Mouse (Mus musculus): ENCODE data around the gene Palmd. TPM values are rescaled to one million over a fixed set of nuclear protein-coding genes. Genes with fewer than 3 reads are reported as not detected.
A peak's percentile ranks its signal among the peaks of the same experiment; 100 is the strongest.

Palmd gene
- polyA plus RNA-seq, 1 experiment from 2014 or later = 2.9 TPM

DNA sequence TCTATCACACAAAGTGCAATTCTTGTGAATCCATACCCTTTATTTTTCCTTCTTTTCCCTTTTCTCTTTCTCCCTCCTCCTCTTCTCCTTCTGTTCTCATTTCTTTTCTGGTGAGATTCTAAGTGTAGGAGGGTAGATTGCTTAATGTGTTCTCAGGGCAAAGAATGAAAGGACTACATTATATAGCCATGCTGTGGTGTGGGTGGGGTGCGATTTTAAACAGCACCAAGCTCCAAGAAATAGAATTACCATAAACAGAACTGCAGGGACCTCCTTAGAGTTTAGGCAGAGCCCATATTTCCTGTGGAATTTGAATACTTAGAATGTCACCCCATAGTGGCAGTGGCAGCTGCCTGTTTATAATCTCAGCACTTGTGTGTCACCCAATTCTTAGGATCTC is 17.0 kb upstream of the Palmd start:
- Histone ChIP-seq H3K9me3 (ENCODE audit: control insufficient read depth, low read length) (no peaks in the 10 kb centered on the region), H3K27ac (ENCODE audit: low read length) (no peak overlapping the region), H3K4me3 (ENCODE audit: low read length) (no peak overlapping the region), H3K4me1 (ENCODE audit: control insufficient read depth, insufficient read depth, low read length) (no peaks in the 10 kb centered on the region), H3K36me3 (ENCODE audit: control insufficient read depth, insufficient read depth, low read length) (no peaks in the 10 kb centered on the region), H3K4me2 (ENCODE audit: low read depth, low read length) (no peak overlapping the region), H3K9ac (ENCODE audit: low read depth, low read length) (no peak overlapping the region), H3K27me3 (replicated peaks; ENCODE audit: control insufficient read depth, insufficient read depth, low read length) (no peaks in the 10 kb centered on the region)
- ATAC-seq = no peak
- WGBS = 53% methylated on average over 1 of the region's 1 CpGs

DNA sequence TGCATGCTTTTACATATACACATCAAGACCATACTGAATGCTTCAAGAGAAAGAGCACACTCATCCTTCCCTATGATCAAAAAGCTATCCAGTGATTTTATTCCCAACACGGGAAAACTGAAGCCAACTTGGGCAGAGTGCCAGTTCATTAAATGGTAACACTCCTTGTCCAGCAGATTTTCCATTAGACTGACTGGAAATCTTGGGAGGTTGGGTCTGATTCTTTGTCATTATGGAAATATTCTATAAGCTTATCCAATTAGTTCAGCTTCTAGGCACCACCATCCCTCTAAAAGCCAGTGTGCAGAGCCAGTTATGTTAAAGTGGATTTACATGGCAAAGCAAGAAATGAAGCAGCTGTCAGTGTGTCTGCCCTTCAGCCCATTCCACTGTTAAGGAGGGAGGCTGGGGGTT is 16.3 kb upstream of the Palmd start:
- H3K4me1 ChIP-seq (ENCODE audit: control insufficient read depth, insufficient read depth, low read length) = no peaks in the 10 kb centered on the region

DNA sequence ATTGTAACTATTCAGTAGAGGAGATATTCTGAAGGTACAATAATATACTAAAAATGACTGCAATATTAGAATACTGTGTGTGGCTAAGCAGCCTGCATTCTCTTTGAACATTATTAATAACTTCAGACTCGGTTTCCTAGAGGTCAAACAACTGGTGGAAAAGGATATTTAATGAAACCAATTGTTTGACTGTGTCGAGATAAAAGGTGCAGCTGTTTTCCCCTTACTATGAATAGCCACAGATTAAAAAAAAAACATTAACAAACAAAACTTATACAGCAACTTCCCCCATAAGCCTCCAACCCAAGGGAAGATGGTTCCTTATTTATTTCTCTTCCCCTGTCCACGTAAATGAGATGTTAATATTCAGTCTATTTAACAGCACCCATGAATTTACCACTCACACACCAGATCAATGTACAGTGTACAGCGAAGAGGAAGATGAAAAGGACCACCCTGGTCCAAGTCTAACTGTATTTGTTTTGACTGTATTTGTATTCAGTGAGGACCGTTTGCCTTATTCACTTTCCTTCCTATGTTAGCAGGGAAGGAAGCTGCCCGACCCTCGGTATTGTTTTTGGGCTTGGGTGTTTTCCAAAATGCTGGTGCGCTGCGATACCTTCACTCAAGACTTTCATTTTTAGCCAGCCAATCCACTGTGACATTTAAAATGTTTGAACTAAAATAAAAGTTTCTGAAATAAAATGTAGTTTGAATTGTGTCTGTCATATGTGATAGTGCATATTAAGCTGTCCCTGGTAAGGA is 13.2 kb upstream of the Palmd start:
- H3K27ac ChIP-seq (ENCODE audit: low read length) = no peak overlapping the region
- H3K4me1 ChIP-seq (ENCODE audit: control insufficient read depth, insufficient read depth, low read length) = no peaks in the 10 kb centered on the region
- no peaks in the 10 kb centered on the region for H3K9me3 ChIP-seq (ENCODE audit: control insufficient read depth, low read length)
- ATAC-seq = no peak
- no peaks in the 10 kb centered on the region for H3K27me3 ChIP-seq (replicated peaks; ENCODE audit: control insufficient read depth, insufficient read depth, low read length)
- H3K4me2 ChIP-seq (ENCODE audit: low read depth, low read length) = no peak overlapping the region
- no peaks in the 10 kb centered on the region for H3K36me3 ChIP-seq (ENCODE audit: control insufficient read depth, insufficient read depth, low read length)
- H3K9ac ChIP-seq (ENCODE audit: low read depth, low read length) = no peak overlapping the region
- no peak overlapping the region for H3K4me3 ChIP-seq (ENCODE audit: low read length)
- WGBS = 70% methylated on average over 9 of the region's 9 CpGs

More for the DNA sequence above, 16.3 kb upstream of the Palmd start:
- no peak for ATAC-seq
- no peaks in the 10 kb centered on the region for H3K27me3 ChIP-seq (replicated peaks; ENCODE audit: control insufficient read depth, insufficient read depth, low read length)
- no peaks in the 10 kb centered on the region for H3K9me3 ChIP-seq (ENCODE audit: control insufficient read depth, low read length)
- 35% methylated on average over 1 of the region's 1 CpGs for whole genome bisulfite sequencing
- H3K36me3 ChIP-seq (ENCODE audit: control insufficient read depth, insufficient read depth, low read length) = no peaks in the 10 kb centered on the region
- H3K4me3 ChIP-seq (ENCODE audit: low read length) = no peak overlapping the region
- no peak overlapping the region for H3K4me2 ChIP-seq (ENCODE audit: low read depth, low read length)
- no peak overlapping the region for H3K9ac ChIP-seq (ENCODE audit: low read depth, low read length)
- H3K27ac ChIP-seq (ENCODE audit: low read length) = no peak overlapping the region

DNA sequence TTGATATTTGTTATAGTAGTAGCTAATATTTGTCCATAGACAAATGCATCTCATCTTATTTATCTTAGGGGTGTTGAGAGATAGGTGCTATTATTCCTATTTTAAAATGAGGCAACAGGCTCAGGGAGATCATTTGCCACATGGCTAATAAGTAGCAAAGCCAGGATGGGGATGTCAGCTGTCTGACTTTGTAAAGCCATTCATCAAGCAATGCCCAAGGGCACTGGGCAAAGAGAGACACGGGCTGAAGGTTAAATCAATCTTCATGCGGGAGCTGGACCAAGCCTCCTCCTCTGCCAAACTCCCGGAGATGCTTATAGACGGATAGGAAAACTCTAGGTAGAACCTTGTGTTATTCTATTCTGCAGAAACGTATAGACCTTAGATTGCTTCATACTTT is 999 bp upstream of the Palmd start:
- ATAC-seq = no peak
- Histone ChIP-seq H3K36me3 (ENCODE audit: control insufficient read depth, insufficient read depth, low read length) (no peaks in the 10 kb centered on the region), H3K9me3 (ENCODE audit: control insufficient read depth, low read length) (no peaks in the 10 kb centered on the region), H3K4me1 (ENCODE audit: control insufficient read depth, insufficient read depth, low read length) (peaks cover 5% of the 10 kb centered on the region; the same call in 1 of the 2 replicates), H3K9ac (ENCODE audit: low read depth, low read length) (no peak overlapping the region), H3K4me3 (ENCODE audit: low read length) (no peak overlapping the region), H3K27ac (ENCODE audit: low read length) (no peak overlapping the region), H3K27me3 (replicated peaks; ENCODE audit: control insufficient read depth, insufficient read depth, low read length) (no peaks in the 10 kb centered on the region), H3K4me2 (ENCODE audit: low read depth, low read length) (no peak overlapping the region)
- WGBS = 60% methylated on average over 5 of the region's 5 CpGs

DNA sequence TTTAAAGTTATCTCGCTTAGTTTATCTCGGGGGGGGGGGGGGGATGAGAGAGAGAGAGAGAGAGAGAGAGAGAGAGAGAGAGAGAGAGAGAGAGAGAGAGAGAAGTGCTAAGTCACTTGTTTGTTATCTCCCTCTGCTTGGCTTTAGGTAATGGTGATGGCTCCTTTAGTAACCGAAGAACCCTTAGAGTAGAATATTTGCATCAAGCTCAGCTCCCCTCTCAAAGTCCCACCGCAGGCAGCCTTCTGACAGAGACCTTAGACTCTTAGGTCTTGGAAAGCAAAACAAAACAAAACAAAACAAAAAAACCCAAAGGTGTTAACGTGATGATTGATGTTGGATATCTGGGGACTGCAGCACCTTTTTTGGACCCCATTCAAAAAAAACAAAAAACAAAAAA is 216 bp upstream of the Palmd start:
- no peak overlapping the region for H3K27ac ChIP-seq (ENCODE audit: low read length)
- H3K9me3 ChIP-seq (ENCODE audit: control insufficient read depth, low read length) = no peaks in the 10 kb centered on the region
- 0 out of 2 replicates have a peak overlapping the region, but pooled peaks have one; percentile 52 for H3K9ac ChIP-seq (ENCODE audit: low read depth, low read length)
- H3K4me2 ChIP-seq (ENCODE audit: low read depth, low read length) = peak overlapping the region; percentile 51; the same call in 1 of the 2 replicates
- H3K27me3 ChIP-seq (replicated peaks; ENCODE audit: control insufficient read depth, insufficient read depth, low read length) = no peaks in the 10 kb centered on the region
- no peaks in the 10 kb centered on the region for H3K36me3 ChIP-seq (ENCODE audit: control insufficient read depth, insufficient read depth, low read length)
- WGBS = 15% methylated on average over 5 of the region's 5 CpGs
- H3K4me3 ChIP-seq (ENCODE audit: low read length) = peak overlapping the region; percentile 40
- peaks cover 5% of the 10 kb centered on the region; the same call in 1 of the 2 replicates for H3K4me1 ChIP-seq (ENCODE audit: control insufficient read depth, insufficient read depth, low read length)
- ATAC-seq = no peak

DNA sequence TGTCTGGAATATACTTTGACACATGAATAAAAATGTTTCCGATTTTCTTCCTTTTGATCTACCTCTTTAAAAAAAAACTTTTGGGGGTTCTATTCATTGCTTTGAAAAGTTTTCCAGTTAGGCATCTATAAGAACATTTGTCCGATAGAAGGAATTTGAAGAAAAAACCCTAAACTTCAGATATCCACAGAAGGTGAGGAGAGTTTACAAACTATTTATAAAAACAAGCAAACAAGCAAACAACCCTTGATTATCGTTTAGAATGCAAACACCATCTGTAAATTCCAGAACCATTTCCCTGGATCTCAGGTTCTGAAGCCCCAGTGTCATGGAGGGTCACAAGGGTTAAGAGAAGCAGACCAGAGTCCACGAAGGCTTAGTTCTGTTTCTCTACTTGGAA is 820 bp downstream of the Palmd start, which contains the start of gene 4930455H04Rik:
Gene 4930455H04Rik (plus strand): TSS at position 301 of the 400 bp plus-strand sequence.
- no peaks in the 10 kb centered on the region for H3K27me3 ChIP-seq (replicated peaks; ENCODE audit: control insufficient read depth, insufficient read depth, low read length)
- 63% methylated on average over 4 of the region's 4 CpGs for WGBS
- H3K27ac ChIP-seq (ENCODE audit: low read length) = no peak within 1 kb of the TSS
- peak within 1 kb of the TSS; percentile 40 for H3K4me3 ChIP-seq (ENCODE audit: low read length)
- H3K36me3 ChIP-seq (ENCODE audit: control insufficient read depth, insufficient read depth, low read length) = no peaks in the 10 kb centered on the region
- H3K4me2 ChIP-seq (ENCODE audit: low read depth, low read length) = peak within 1 kb of the TSS; percentile 51
- 0 out of 2 replicates have a peak, but pooled peaks have one; percentile 31 for ATAC-seq
- H3K9me3 ChIP-seq (ENCODE audit: control insufficient read depth, low read length) = no peaks in the 10 kb centered on the region
- H3K9ac ChIP-seq (ENCODE audit: low read depth, low read length) = peak within 1 kb of the TSS; percentile 52
- H3K4me1 ChIP-seq (ENCODE audit: control insufficient read depth, insufficient read depth, low read length) = peaks cover 5% of the 10 kb centered on the region; the same call in 1 of the 2 replicates

DNA sequence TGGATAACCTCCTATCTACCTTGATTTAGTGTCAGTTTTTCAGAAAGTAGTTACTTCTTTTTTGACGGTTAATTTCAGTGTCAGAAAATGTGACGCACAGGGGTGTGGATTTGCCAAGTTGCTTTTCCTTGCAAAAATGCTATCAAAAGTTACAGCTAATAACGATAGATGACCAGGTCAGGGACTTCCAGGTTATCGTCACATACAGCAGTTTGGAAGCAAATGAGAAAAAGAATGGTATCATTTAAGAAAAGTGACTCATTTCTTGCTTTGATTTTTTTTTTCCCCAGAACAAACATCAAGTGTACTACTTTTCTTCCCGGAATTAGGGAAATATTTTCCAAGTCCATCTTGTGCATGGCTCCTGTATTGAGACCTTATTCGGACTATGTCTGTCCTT is 1.4 kb downstream of the Palmd start:
- H3K36me3 ChIP-seq (ENCODE audit: control insufficient read depth, insufficient read depth, low read length) = no peaks in the 10 kb centered on the region
- no peaks in the 10 kb centered on the region for H3K27me3 ChIP-seq (replicated peaks; ENCODE audit: control insufficient read depth, insufficient read depth, low read length)
- ATAC-seq = no peak
- H3K4me1 ChIP-seq (ENCODE audit: control insufficient read depth, insufficient read depth, low read length) = peaks cover 5% of the 10 kb centered on the region; the same call in 1 of the 2 replicates
- no peak overlapping the region for H3K27ac ChIP-seq (ENCODE audit: low read length)
- no peaks in the 10 kb centered on the region for H3K9me3 ChIP-seq (ENCODE audit: control insufficient read depth, low read length)
- H3K4me3 ChIP-seq (ENCODE audit: low read length) = no peak overlapping the region
- no peak overlapping the region for H3K4me2 ChIP-seq (ENCODE audit: low read depth, low read length)
- WGBS = 87% methylated on average over 6 of the region's 6 CpGs
- no peak overlapping the region for H3K9ac ChIP-seq (ENCODE audit: low read depth, low read length)

DNA sequence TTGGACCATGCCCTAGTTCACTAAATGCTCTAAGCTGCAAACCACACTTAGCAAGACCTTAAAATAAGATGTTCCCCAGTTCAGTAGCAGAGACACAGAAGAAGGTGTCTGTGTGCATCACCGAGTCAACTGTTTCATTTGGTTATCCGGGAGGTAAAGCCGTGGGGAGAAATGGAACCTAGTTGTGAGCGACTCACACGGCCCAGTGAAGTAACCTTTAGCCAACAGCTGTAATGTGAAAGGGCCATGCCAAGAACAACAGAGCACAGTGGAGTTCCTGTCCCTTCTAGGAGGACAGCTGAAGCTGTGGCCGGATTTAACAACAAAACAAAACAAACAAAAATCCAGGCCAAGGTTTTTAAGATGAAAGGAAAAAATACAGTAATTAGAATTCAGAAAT is 2.0 kb downstream of the Palmd start:
- Histone ChIP-seq H3K36me3 (ENCODE audit: control insufficient read depth, insufficient read depth, low read length) (no peaks in the 10 kb centered on the region), H3K9ac (ENCODE audit: low read depth, low read length) (no peak overlapping the region), H3K9me3 (ENCODE audit: control insufficient read depth, low read length) (no peaks in the 10 kb centered on the region), H3K4me3 (ENCODE audit: low read length) (no peak overlapping the region), H3K4me1 (ENCODE audit: control insufficient read depth, insufficient read depth, low read length) (peaks cover 5% of the 10 kb centered on the region; the same call in 1 of the 2 replicates), H3K4me2 (ENCODE audit: low read depth, low read length) (no peak overlapping the region), H3K27ac (ENCODE audit: low read length) (no peak overlapping the region), H3K27me3 (replicated peaks; ENCODE audit: control insufficient read depth, insufficient read depth, low read length) (no peaks in the 10 kb centered on the region)
- 71% methylated on average over 6 of the region's 6 CpGs for WGBS
- ATAC-seq = no peak

DNA sequence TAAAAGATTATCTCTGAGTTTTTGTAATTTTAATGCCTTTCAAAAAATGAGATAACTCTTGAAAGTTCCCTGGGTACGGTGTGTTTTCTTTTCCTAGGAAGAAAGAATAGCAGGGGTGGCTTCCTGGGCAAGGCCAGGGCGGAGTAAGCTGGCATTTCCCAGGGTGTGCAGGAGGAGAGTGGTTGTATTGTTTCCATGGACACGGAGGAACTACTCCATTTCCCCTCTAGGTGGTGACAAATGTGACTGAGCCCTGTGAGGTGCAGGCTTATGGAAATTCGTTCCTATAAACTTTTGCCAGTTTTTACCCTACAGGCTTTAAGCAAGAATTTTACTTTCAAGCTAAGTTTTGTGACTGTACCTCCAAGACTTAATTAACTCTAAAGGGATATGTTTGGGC is 2.6 kb downstream of the Palmd start:
- Histone ChIP-seq H3K4me3 (ENCODE audit: low read length) (no peak overlapping the region), H3K9ac (ENCODE audit: low read depth, low read length) (no peak overlapping the region), H3K4me1 (ENCODE audit: control insufficient read depth, insufficient read depth, low read length) (peaks cover 5% of the 10 kb centered on the region; the same call in 1 of the 2 replicates), H3K27ac (ENCODE audit: low read length) (no peak overlapping the region), H3K36me3 (ENCODE audit: control insufficient read depth, insufficient read depth, low read length) (no peaks in the 10 kb centered on the region), H3K27me3 (replicated peaks; ENCODE audit: control insufficient read depth, insufficient read depth, low read length) (no peaks in the 10 kb centered on the region), H3K4me2 (ENCODE audit: low read depth, low read length) (no peak overlapping the region), H3K9me3 (ENCODE audit: control insufficient read depth, low read length) (no peaks in the 10 kb centered on the region)
- 23% methylated on average over 4 of the region's 4 CpGs for WGBS
- ATAC-seq = peak; percentile 86
